Mouse (Mus musculus) limb, embryonic 12.5 days (tissue): ENCODE measurements around the gene Ano9. TPM values are rescaled to one million over a fixed set of nuclear protein-coding genes. Genes with fewer than 3 reads are reported as not detected.

ENCODE experiments used
- ATAC-seq: fragments of 200-750 bp; cut with Nextera tagmentation; 2 replicates; pipeline ENCODE4 v1.8.0; 2017; ENCODE audit warnings: low read depth, moderate TSS enrichment; ENCODE audit not compliant: insufficient number of reproducible peaks, insufficient read depth, low FRiP score, low TSS enrichment
- H3K27ac ChIP-seq: fragments of 300-500 bp; sonication (generic); 2 replicates; pipeline ENCODE4 v1.5.1; 2016; ENCODE audit warnings: mild to moderate bottlenecking, moderate library complexity
- H3K27me3 ChIP-seq: fragments of 300-500 bp; sonication (generic); 2 replicates; pipeline ENCODE4 v1.6.1; 2016; ENCODE audit warnings: mild to moderate bottlenecking, moderate library complexity
- H3K36me3 ChIP-seq: fragments of 300-500 bp; sonication (generic); 2 replicates; pipeline ENCODE4 v1.6.1; 2016; ENCODE audit warnings: mild to moderate bottlenecking, moderate library complexity
- H3K4me1 ChIP-seq: fragments of 300-500 bp; sonication (generic); replicated peaks from 2 replicates; pipeline ENCODE4 v1.6.1; 2016
- H3K4me2 ChIP-seq: fragments of 300-500 bp; sonication (generic); 2 replicates; pipeline ENCODE4 v1.6.1; 2016; ENCODE audit warnings: mild to moderate bottlenecking, moderate library complexity
- H3K4me3 ChIP-seq: fragments of 300-500 bp; sonication (generic); replicated peaks from 2 replicates; pipeline ENCODE4 v1.5.1; 2016; ENCODE audit warnings: mild to moderate bottlenecking
- H3K9ac ChIP-seq: fragments of 300-500 bp; sonication (generic); replicated peaks from 2 replicates; pipeline ENCODE4 v1.6.1; 2016; ENCODE audit warnings: mild to moderate bottlenecking, moderate library complexity
- H3K9me3 ChIP-seq: fragments of 300-500 bp; sonication (generic); 2 replicates; pipeline ENCODE4 v1.6.1; 2016; ENCODE audit warnings: mild to moderate bottlenecking, moderate library complexity
- WGBS: fragments of 180-500 bp; shearing (Covaris S2); methylation state at CpG from one replicate; pipeline ENCODE4 v1.1.7; 2016; 5-methylcytosine and 5-hydroxymethylcytosine counted together
- polyA plus RNA-seq: library from polyadenylated mRNA; unstranded; fragments of >200 nt; fragmentation: Nextera tagmentation; extraction: Ambion mirVana; gene quantifications from 2 replicates; pipeline ENCODE4 v1.2.1, GENCODE M21; 2016

The Ano9 gene
- polyA plus RNA-seq, 1 experiment from 2014 or later = 2.0 TPM

DNA sequence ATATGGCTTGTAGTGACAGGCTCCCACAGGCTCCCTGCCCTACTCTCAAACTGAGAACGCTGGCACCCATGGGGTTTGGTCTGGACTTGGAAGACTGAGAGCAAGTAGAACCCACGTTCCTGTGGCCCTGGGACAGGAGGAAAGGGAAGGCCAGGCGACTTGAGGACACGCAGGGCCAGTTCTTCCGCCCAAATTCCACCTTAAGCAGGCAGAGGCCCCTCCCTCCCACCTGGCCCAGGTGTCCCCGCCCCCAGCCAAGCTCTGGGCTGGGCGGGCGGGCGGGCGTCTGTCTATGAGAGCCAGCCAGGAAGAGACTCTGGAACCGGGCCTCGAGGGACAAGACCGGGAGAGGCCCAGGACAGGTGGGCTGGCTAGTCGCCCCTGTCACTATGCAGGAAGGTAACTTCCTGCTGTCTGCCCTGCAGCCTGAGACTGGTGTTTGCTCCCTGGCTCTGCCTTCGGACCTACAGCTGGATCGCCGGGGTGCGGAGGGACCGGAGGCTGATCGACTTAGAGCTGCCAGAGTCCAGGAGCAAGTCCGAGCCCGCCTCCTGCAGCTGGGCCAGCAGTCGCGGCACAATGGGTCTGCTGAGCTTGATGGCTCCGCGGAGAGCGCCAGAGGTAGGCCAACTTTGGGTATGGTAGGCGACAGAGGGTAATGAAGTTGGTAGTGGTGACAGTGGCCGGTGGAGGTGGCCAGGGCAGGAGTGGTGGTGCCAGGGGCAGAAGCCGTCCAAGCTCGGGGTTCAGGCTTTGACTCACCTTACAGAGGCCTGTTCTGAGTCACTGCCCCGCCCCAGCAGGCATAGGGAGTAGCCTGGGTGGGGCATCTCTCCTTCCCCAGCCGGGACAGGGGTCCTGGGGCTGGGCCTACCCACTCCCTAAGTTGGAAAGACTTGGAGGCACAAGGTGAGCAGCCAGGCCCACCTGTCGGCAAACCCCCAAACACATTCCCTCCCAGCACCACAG, 37.8 kb downstream of the Ano9 start:
- Histone ChIP-seq H3K27me3 (peaks cover 29% of the 10 kb centered on the region), H3K27ac (peak overlapping the region; percentile 13), H3K4me2 (peak overlapping the region; percentile 31), H3K9me3 (no peaks in the 10 kb centered on the region), H3K9ac (0 out of 2 replicates have a peak overlapping the region, but pooled peaks have one; percentile 27), H3K4me1 (0 out of 2 replicates have a peak, but pooled peaks cover 10% of the 10 kb centered on the region), H3K4me3 (peak overlapping the region; percentile 22), H3K36me3 (no peaks in the 10 kb centered on the region)
- no peak for ATAC-seq
- WGBS = 27% methylated on average over 34 of the region's 34 CpGs

DNA sequence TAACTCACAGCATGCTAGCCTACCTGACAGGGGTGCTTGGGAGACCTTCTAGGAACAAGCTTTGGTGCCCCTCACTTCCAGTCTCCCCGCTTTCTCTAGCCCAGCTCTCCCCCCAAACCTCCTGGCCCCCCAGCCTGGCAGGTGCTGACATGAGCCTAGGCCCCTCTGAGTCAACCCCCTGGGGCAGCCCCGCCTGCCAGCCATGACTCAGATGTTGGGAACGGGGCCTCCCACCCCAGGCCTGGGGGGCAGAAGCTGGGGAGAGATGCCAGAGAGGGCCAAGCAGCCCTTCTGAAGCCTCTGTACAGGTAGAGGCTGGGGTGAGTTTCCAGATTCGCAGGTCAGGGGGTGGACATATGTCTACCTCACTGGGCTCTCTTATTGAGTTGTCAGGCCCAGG, 38.7 kb downstream of the Ano9 start:
- Histone ChIP-seq H3K9me3 (no peaks in the 10 kb centered on the region), H3K27ac (no peak overlapping the region), H3K4me2 (no peak overlapping the region), H3K27me3 (peaks cover 29% of the 10 kb centered on the region), H3K4me3 (no peak overlapping the region), H3K9ac (no peak overlapping the region), H3K4me1 (0 out of 2 replicates have a peak, but pooled peaks cover 10% of the 10 kb centered on the region), H3K36me3 (no peaks in the 10 kb centered on the region)
- no peak for ATAC-seq
- 72% methylated on average over 4 of the region's 4 CpGs for WGBS

DNA sequence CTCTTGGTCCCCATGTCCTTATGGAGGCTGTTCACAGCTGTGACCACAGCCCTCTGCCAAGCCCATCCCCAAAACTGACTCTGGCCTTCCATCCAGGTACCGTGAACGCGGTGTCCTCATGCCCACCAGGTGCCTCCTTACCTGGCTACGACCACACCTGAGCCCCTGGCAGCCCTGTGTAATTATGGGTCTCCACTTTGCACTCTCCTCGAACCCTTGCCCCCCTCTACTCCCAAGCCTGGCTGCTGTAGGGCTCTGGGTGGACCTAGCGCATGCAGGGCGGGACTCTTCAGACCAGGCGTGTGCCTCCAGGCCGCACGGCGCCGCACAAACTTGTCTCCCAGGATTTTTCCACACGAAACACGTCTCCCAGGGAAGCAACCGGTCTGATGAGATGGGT, 39.8 kb downstream of the Ano9 start, which contains the start of gene Pkp3:
Pkp3 (plus strand) TSS at position 378 of the 400 bp plus-strand sequence.
- H3K9me3 ChIP-seq = no peaks in the 10 kb centered on the region
- no peak within 1 kb of the TSS for H3K4me2 ChIP-seq
- no peak within 1 kb of the TSS for H3K4me3 ChIP-seq
- 0 out of 2 replicates have a peak, but pooled peaks cover 10% of the 10 kb centered on the region for H3K4me1 ChIP-seq
- H3K27ac ChIP-seq = no peak within 1 kb of the TSS
- H3K27me3 ChIP-seq = peaks cover 27% of the 10 kb centered on the region
- no peaks in the 10 kb centered on the region for H3K36me3 ChIP-seq
- WGBS = 89% methylated on average over 15 of the region's 15 CpGs
- no peak for ATAC-seq
- no peak within 1 kb of the TSS for H3K9ac ChIP-seq

DNA sequence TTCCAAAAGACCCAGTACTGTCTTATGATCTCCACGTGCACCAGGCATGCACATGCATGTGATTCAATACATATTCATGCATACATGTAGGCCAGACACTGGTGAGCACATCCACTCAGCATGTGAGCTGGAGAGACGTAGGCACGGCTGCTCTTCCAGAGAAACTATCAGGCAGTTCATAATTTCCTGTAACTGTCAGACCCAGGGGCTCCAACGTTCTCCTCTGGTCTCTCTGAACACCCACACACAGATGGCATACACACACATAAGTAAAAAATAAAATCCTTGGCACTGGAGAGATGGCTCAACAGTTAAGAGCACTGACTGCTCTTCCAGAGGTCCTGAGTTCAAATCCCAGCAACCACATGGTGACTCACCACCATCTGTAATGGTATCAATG, 43.8 kb downstream of the Ano9 start:
- H3K9me3 ChIP-seq = no peaks in the 10 kb centered on the region
- WGBS = 82% methylated on average over 4 of the region's 4 CpGs
- H3K27ac ChIP-seq = no peak overlapping the region
- H3K27me3 ChIP-seq = peaks cover 28% of the 10 kb centered on the region
- H3K4me3 ChIP-seq = no peak overlapping the region
- peaks cover 27% of the 10 kb centered on the region for H3K4me1 ChIP-seq
- H3K36me3 ChIP-seq = peaks cover 2% of the 10 kb centered on the region; the same call in 1 of the 2 replicates
- no peak for ATAC-seq
- H3K9ac ChIP-seq = no peak overlapping the region
- no peak overlapping the region for H3K4me2 ChIP-seq

DNA sequence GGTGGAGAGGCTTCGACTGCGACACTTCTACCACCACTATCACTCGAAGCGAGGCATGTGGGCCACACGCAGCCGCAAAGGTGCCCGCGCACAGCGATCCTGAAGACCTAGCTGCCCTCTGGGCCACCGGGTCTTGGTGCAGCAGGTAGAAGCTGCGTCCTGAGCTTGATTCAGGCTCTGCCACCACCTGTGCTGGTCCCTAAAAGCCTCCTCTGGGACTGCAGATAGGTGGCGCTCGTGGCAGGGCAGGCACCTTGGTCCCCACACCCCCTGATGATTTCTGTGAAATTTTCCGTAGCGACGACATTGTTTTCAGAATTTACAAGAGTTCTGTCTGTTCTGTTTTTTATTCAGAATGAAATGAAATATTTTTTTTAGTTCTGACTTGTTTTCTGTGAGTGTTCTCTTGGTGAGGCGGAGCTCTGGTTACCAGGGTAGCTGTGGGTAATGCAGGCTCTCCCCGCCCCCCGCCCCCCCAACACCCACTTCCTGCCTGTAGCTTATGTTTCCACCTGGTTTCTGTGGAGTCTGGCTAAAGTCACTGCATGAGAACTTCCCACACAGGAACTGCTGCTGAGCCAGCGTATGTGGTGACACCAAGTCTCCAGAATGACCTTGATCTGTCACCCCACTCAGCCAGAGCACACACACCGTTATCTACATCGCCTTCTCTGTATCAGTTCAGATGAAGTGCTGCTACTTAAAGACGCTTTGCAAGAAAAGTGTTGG, 45.4 kb downstream of the Ano9 start:
- H3K4me3 ChIP-seq = no peak overlapping the region
- WGBS = 29% methylated on average over 23 of the region's 23 CpGs

DNA sequence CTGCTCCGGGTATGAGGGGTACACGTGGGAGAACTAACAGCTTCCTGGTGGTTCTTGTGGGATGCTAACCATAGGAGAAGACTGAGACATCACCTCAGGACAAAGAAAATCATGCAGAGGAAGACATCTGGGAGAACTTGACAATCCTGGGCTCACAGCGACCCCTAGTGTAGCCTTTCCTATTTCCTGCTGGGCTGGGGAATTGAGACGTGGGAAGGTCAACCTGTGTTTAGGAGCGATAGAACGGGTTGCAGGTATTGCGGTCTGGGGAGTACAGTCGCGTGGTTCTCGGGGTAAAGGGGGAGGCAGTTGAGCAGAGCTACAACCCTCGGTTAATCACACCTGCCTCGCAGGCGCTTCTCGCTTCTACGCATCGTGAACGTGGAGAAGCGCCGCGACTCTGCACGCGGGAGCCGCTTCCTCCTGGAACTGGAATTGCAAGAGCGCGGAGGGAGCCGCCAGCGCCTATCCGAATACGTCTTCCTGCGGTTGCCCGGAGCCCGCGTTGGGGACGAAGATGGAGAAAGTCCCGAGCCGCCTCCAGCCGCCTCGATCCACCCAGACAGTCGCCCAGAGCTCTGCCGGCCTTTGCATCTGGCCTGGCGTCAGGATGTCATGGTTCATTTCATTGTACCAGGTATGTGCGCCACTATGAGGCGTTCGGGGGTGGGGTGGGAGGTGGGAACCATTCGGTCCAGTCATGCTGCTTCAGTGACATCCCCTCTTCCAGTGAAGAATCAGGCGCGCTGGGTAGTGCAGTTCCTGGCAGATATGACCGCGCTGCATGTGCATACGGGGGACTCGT, 47.3 kb downstream of the Ano9 start:
- H3K36me3 ChIP-seq = peaks cover 37% of the 10 kb centered on the region
- 2% methylated on average over 51 of the region's 51 CpGs for WGBS
- H3K4me3 ChIP-seq = peak overlapping the region; percentile 39
- H3K27me3 ChIP-seq = peaks cover 32% of the 10 kb centered on the region
- ATAC-seq = peak; percentile 24; the same call in 1 of the 2 replicates
- peak overlapping the region; percentile 73 for H3K4me2 ChIP-seq
- H3K4me1 ChIP-seq = peaks cover 27% of the 10 kb centered on the region
- no peaks in the 10 kb centered on the region for H3K9me3 ChIP-seq
- no peak overlapping the region for H3K27ac ChIP-seq
- peak overlapping the region; percentile 56 for H3K9ac ChIP-seq

More for the DNA sequence above, 45.4 kb downstream of the Ano9 start:
- peaks cover 32% of the 10 kb centered on the region for H3K27me3 ChIP-seq
- H3K9ac ChIP-seq = no peak overlapping the region
- ATAC-seq = no peak
- peaks cover 27% of the 10 kb centered on the region for H3K4me1 ChIP-seq
- 0 out of 2 replicates have a peak overlapping the region, but pooled peaks have one; percentile 17 for H3K4me2 ChIP-seq
- H3K36me3 ChIP-seq = peaks cover 18% of the 10 kb centered on the region
- no peaks in the 10 kb centered on the region for H3K9me3 ChIP-seq
- no peak overlapping the region for H3K27ac ChIP-seq

DNA sequence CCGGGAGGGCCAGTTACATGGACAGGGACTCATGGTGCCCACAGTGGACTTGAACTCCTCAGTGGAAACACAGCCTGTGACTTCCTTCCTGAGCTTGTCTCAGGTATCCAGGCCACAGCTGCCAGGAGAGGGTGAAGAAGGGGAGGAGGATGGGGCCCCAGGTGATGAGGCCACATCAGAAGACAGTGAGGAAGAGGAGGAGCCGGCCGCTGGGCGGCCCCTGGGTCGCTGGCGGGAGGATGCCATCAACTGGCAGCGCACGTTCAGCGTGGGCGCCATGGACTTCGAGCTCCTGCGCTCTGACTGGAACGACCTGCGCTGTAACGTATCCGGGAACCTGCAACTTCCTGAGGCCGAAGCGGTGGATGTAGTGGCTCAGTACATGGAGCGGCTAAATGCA, 49.3 kb downstream of the Ano9 start:
- Histone ChIP-seq H3K27ac (no peak overlapping the region), H3K4me1 (peaks cover 27% of the 10 kb centered on the region), H3K4me2 (no peak overlapping the region), H3K27me3 (peaks cover 32% of the 10 kb centered on the region), H3K9ac (no peak overlapping the region), H3K4me3 (no peak overlapping the region), H3K9me3 (no peaks in the 10 kb centered on the region), H3K36me3 (peaks cover 56% of the 10 kb centered on the region)
- WGBS = 72% methylated on average over 19 of the region's 19 CpGs
- ATAC-seq = no peak

DNA sequence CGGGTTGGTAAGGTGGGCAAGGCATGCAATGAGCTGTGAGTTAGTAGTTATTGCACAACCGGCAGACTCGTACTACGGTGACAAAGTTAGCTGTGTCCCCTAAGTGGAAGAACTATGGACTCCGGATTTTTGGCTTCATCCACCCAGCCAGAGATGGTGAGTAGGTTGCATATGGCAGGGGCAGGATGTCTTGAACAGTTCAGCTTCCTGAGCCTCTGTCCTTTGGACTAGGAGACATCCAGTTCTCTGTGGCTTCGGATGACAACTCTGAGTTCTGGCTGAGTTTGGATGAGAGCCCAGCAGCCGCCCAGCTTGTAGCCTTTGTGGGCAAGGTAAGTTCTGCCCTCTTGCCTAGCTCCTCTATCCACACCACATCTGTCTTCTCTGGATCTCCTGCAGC, 53.0 kb downstream of the Ano9 start:
- Histone ChIP-seq H3K4me2 (no peak overlapping the region), H3K4me3 (no peak overlapping the region), H3K36me3 (peaks cover 56% of the 10 kb centered on the region), H3K27ac (no peak overlapping the region), H3K4me1 (peaks cover 15% of the 10 kb centered on the region), H3K9me3 (no peaks in the 10 kb centered on the region), H3K9ac (no peak overlapping the region; the same call in 1 of the 2 replicates), H3K27me3 (0 out of 2 replicates have a peak, but pooled peaks cover 6% of the 10 kb centered on the region)
- ATAC-seq = no peak
- WGBS = 94% methylated on average over 7 of the region's 7 CpGs

DNA sequence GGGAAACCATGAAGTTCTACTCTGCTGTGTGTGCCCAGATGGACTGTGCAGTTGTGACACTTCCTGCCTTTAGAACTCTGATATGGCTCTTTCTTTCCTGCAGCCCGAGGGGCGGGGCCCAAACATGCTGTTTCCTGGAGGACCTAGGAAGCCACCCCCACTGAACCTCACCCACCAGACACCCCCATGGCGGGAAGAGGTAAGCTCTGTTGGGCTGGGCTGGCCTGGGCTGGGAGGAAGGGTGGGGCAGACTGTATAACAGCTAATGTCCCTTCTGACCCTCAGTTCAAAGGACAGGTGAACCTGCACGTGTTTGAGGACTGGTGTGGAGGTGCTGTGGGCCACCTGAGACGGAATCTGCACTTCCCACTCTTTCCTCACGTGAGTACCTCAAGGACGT, 53.4 kb downstream of the Ano9 start:
- no peak for ATAC-seq
- 0 out of 2 replicates have a peak, but pooled peaks cover 6% of the 10 kb centered on the region for H3K27me3 ChIP-seq
- H3K4me3 ChIP-seq = no peak overlapping the region
- H3K4me1 ChIP-seq = peaks cover 15% of the 10 kb centered on the region
- H3K9ac ChIP-seq = no peak overlapping the region; the same call in 1 of the 2 replicates
- no peak overlapping the region for H3K27ac ChIP-seq
- peaks cover 56% of the 10 kb centered on the region for H3K36me3 ChIP-seq
- H3K9me3 ChIP-seq = no peaks in the 10 kb centered on the region
- WGBS = 88% methylated on average over 7 of the region's 7 CpGs
- no peak overlapping the region for H3K4me2 ChIP-seq

DNA sequence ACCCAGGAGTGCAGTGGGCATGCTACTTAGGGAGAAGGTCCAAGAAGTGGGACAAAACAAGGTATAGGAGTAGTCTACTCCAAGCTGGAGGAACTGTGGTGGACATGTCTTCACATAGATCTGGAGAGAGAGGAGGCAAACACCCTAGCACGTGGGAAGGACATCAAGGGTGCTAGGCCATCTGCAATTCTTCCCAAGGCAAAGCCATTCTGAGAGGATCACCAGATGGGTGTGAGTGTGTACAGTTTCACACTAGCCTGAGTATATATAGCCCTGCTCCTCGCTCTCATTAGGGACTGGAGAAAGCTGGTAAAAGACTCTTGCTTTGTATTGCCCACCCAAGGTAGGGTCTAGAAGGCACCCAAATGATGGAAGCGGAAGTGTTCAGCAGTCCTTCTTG, 54.3 kb downstream of the Ano9 start:
- no peak for ATAC-seq
- Histone ChIP-seq H3K4me3 (no peak overlapping the region), H3K4me1 (peaks cover 15% of the 10 kb centered on the region), H3K9ac (no peak overlapping the region), H3K9me3 (no peaks in the 10 kb centered on the region), H3K4me2 (no peak overlapping the region), H3K27ac (no peak overlapping the region), H3K27me3 (0 out of 2 replicates have a peak, but pooled peaks cover under 1% of the 10 kb centered on the region), H3K36me3 (peaks cover 49% of the 10 kb centered on the region)
- 92% methylated on average over 3 of the region's 3 CpGs for WGBS
